Mouse (Mus musculus) left cerebral cortex, postnatal 4 days (tissue): ENCODE results near the gene 1700001C02Rik. TPM values are rescaled to one million over a fixed set of nuclear protein-coding genes. Genes with fewer than 3 reads are reported as not detected.

Experiments
- DNase-seq: peaks from one replicate; pipeline ENCODE4 v3.0.0-alpha.2; 2022
- intact Hi-C: fragments of 180-260 bp; cut with DNase I; formaldehyde crosslinking; loops from one replicate; pipeline ENCODE4 v1.15.1; 2025
- total RNA-seq, 2 experiments: library from RNA; stranded (reverse); gene quantifications; 2 replicates each; pipeline ENCODE4 v1.2.3; 2021

1700001C02Rik gene
- total RNA-seq: not detected

DNA sequence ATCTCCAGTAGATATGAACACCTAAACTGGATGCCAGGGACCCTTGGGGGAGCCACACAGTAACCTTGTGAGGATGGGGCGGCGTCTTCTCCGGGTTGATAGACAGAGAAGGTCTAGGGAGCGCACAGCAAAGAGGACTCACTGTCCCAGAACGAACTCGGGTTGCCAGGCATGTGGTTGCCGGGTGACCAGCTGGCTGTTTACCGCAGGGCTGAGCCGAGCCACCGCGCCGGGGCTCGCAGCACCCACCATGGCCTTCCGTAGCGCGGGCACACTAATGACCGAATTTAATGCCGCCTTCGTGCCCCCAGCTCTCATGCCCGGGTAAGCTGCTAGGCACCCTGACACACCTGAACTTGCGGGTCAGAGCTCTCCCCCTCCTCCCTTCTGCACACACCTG, at the start of gene 1700001C02Rik:
Gene 1700001C02Rik, plus strand, starts transcription at position 187 of the 400 bp plus-strand sequence.
- DNase-seq: peak; percentile 43
- intact Hi-C loops: no loop called here

DNA sequence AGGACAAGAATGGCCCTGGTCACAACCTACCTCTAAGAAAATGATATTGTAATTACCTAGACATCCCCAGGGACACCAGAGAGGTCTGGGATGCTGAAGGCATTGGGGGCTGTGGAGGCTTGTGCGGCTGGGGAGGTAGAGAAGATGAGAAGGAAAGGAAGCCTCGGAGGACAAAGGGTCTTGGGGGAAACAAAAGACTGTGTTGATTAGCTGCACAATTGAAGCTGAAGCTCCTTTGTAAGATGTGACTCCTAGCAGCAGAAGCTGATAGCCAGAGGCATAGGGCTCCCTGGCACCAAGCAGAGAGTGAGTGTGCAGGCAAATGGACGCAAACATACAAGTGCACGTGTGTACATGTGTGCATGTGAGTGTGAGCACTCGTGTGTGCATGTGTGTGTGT, 49.2 kb upstream of the 1700001C02Rik start:
- DNase-seq: no peak
- intact Hi-C loops: no loop called here

DNA sequence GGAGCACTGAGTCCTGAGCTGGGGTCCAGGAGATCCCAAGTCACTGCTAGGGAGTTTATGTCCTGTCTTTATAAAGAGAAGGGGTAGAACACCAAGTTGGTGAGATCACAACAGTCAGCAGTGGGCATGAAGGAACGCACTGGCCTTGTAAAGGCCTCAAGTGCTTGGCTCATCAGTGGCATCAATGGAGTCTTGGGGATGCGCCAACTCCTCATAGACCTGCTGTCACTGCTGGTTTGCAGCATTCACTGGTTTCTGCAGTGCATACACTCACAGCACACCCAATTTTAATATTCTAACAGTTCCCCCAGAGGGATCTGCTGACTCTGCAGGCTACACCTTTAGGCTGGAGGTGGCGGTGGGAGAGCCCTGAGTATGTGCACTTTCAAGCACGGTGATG, 42.7 kb upstream of the 1700001C02Rik start:
- DNase-seq: peak; percentile 58
- intact Hi-C loops: no loop called here

DNA sequence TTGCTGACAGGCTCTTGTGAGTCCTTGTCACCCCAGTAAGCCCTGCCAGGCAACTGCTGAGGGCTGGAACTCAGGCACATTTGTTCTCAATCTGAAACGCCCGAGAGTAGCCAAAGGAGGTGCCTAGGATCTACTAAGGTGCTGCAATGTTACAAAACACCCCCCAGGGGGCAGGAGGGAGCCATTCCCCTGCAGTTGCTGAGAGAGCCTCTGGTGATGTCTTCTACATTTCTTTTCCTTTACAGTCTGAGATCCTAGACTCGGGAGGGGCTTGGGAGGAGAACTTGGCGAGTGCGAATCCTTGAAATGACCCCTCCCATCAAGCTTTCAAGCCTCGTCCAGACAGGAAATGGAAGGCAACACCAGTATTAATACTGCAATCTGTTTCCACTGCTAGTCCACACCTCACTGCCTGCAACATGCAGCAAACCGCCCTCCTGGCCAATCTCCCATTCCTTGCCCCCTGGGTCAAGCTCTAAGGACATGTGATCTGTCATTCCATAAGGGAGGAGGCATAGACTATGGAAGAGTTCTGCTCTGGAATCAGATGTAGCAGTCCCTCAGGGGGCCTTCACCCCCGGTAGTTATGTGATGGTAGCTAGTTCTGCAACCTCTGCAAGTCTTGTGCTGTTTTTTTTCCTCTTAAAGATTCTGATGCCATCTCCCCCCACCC, 42.1 kb upstream of the 1700001C02Rik start:
- intact Hi-C loops: no loop called here

DNA sequence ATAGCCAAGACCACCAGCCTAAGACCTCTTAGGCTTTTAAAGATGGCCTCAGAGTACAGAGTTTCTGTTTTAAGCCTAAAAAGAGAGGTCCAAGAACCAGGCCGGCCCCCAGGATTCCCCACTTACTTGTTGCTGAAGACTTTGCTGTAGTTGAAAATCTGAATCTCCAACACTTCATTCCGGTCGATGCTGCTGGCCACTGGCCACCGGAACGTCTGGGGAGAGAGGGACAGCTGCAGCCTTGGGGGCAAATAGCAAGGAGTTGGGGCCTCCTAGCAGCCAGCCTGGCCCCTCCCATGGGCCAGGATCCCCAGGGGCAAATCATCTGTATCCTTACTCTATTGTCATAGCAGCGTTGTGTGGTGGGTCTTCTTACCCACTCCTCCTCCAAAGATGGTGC, 38.4 kb upstream of the 1700001C02Rik start:
- DNase-seq: no peak
- intact Hi-C loops: no loop called here

More for the DNA sequence above, 42.1 kb upstream of the 1700001C02Rik start:
- DNase-seq: peak; percentile 71

DNA sequence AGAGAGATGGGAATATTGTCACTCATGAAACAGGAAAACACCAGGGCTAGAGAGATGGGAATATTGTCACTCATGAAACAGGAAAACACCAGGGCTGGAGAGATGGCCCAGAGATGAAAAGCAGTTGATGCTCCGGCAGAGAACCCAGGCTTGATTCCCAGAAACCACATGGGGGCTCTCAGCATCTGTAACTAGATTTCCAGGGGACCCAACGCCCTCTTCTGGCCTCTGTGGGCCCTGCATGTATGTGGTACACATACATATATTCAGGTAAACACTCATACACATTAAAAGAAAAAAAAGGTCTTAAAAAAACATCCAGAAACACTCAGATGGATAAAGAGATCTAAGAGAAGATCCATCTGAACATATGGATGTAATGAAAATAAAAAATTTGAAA, 26.9 kb upstream of the 1700001C02Rik start:
- DNase-seq: peak; percentile 31
- intact Hi-C loops: no loop called here

DNA sequence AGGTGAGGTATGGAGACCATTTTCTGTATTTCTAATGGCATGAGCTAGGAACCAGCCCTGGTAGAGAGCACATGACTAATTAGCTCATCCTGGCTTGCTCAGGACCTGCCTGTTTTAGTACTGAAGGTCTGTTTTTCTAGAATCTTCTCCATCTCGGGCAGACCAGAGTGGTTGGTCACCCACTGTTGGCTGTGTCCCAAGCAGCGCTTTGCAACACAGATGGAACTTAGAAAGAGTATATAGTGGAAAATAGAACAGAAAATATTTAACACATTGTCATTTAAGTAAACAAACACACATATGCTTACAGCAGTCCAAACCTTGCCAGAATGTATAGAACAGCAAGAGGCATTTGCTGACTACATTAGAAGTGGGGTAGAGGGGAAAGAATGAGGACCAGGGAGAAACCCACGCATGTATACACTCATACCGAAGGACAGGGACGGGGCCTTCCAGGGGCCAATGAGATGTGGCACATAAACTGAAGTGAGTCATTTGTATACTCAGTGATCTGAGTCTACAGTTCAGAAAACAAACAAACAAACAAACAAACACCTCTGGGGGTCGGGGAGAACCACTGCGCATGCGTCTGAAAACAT, 25.4 kb upstream of the 1700001C02Rik start:
- intact Hi-C loops: no loop called here
- no peak for DNase-seq

DNA sequence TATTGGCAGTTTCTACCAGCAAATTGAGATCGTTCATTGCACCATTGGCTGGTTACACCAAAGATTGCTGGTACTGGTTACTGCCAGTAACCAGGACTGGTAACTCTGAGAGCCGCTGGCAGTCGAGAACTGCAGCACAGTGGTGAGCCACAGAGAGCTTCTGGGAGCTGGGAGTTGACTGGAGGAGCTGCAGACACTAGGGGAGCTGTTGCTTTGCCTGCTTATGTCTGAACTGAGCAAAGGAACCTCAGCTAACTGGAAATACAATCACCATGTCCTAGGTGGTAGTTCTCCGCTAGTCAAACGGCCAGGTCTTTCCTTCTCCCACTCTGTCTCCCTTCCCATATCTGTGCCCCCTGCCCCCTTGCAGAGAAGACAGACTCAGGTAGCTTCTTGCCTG, 23.7 kb upstream of the 1700001C02Rik start:
- no peak for DNase-seq
- intact Hi-C loops: no loop called here

DNA sequence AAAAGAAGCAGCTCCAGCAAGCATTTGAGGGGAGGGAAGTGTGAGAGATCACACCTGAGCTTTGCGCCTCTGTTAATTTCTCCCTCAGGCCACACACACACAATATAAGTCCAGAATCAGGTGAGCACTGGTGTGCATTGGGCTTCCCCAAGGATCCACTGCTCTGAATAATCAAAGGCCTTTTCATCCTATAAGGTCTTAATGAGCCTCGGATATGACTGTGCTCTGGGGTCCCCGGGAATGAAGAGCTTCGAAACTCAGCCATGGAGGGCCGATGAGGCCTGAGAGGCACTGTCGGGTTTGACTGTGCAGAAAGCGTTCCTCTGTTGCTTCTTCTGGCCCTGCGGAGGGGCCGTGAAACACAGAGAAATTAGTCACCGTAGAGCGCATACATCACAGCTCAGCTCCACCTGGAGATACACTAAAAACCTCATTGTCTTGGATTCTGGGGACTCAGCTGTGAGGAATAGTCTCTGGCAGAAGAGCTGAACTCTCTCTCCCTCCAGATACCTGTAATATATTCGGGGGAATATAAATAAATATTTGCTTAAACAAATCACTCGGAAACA, 21.4 kb upstream of the 1700001C02Rik start:
- no peak for DNase-seq
- intact Hi-C loops: no loop called here

DNA sequence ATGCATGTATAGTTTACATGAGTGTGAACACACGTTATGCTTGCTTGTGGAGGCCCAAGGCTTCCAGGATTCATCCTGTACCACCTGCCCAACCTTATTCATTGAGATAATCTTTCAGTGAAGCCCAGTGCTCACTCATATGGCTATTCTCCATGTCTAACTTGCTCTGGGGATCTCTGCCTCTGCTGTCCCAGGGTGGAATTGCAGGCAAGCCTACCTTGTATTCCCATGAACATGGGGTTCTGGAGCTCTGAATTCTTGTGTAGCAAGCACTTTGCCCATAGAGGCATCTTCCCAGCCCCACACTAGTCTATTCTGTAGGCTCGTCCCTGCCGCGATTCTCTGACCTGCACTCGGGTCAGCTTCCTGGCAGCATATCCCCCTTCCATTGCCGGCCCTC, 9.8 kb upstream of the 1700001C02Rik start:
- intact Hi-C loops: no loop called here
- DNase-seq: no peak

DNA sequence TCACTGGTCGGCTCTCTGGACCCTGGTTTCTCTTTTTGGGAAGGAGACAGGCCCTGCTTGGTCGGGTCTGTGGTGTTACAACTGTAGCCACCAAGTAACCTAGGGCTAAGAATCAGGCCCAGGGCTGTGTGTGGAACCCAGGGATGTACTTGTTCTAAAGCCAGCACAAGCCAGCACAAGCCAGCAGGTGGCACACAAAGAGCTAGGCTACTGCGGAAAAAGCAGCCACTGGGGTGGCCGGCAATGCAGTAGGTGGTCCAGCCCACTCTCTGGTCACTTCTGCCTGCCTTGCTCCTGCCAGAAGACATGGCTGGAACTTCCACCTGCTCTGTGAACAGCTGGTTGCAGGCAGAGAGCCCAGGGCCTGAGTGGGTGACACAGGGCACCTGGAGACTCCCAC, 5.7 kb upstream of the 1700001C02Rik start:
- intact Hi-C loops: no loop called here

DNA sequence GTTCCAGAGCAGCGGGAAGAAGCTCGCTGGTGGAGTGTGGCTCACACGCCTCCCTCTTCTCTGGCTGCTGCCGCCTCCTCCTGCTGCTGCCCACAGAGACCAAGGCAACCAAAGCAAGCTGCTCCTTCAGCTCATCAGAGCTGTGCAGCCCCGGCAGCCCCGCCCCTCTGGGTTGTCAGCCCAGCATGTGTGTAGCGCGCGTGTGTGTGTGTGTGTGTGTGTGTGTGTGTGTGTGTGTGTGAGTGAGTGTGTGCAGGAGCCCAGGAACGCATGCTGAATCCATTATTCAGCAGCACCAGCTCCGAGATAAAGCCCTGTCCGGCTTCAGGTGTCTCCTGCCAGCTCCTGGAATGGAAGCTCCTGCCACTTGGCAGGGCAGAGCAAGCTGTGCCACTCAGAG, 4.0 kb upstream of the 1700001C02Rik start, which contains the start of gene Otof:
Gene Otof, minus strand, starts transcription at position 112 of the 400 bp plus-strand sequence.
- intact Hi-C loops: no loop called here

More for the DNA sequence above, 5.7 kb upstream of the 1700001C02Rik start:
- DNase-seq: peak; percentile 46

DNA sequence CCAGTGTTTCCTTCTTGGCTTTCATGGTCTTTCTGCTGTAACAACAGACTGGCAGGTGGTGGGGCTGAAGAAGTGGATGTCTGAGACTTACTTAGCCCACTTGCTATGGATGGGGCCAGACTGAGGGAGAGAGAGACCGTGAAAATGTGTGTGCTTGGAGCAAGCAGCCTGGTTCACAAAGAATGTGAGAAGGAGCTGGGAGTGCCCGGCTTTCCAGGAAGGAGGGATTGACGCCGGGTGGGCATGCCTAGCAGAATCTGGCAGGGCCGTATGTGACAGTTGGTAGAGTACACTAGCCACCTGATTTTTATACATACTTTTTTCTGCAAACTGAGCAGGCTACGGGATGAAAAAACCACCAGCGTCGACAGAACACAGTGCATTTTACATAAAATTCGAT, 468 bp downstream of the 1700001C02Rik start:
- DNase-seq: no peak
- intact Hi-C loops: no loop called here

More for the DNA sequence above, 4.0 kb upstream of the 1700001C02Rik start, which contains the start of gene Otof:
- peak; percentile 64 for DNase-seq

DNA sequence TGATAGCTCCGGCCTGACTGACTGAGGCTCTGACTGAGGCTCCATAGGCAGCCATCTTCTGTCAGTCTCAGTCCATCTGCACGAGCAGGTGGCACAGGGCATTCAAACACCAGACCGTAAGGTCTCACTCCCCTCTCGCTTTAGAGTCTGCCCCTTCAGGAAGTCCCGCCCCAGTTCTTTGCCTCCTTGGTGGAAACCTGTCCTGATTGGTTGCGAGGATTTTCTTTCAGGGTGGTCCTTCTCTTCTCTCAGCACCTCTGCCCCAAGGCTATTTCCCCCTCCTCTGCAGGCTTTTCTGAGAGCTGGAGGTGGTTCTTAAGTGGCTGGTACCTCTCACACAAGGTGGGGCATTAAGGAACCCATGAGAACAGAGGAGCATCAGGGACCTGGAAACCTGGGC, 4.6 kb downstream of the 1700001C02Rik start:
- intact Hi-C loops: no loop called here

DNA sequence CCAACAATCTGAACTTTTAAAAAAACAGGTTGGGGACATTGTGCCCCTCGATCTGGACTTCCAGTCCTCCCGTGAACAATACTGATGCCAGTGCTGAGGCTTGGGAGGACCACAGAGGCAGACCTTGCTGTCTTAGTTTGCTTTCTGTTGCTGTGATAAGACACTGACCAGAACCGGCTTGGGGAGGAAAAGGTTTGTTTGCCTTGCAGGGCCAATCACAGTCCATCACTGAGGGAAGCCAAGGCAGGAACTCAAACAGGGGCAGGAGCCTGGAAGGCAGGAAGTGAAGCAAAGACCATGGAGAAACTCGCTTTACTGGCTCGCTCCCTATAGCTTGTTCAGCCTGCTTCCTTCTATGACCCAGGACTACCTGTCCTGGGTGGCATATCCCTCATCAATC, 6.3 kb downstream of the 1700001C02Rik start:
- DNase-seq: no peak
- intact Hi-C loops: no loop called here

More for the DNA sequence above, 4.6 kb downstream of the 1700001C02Rik start:
- DNase-seq: no peak

DNA sequence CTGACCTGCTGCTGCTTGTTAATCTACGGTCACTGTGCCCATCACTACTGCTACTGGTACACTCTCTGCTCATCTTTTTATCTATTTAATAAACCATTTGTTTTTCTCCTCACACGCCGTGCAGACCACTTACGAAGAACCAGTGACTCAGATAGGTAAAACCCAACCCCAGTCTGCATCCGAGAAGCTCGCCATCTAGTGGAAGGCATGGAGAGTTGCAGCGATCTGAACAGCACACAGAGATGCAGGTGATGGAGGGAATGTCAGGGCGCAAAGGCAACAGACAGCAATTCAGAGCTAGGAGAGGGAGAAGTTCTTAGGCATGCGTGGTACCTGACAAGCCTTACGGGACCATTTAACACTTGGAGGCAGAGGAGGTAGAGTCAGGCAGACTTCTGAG, 10.7 kb downstream of the 1700001C02Rik start:
- intact Hi-C loops: no loop called here
- no peak for DNase-seq

DNA sequence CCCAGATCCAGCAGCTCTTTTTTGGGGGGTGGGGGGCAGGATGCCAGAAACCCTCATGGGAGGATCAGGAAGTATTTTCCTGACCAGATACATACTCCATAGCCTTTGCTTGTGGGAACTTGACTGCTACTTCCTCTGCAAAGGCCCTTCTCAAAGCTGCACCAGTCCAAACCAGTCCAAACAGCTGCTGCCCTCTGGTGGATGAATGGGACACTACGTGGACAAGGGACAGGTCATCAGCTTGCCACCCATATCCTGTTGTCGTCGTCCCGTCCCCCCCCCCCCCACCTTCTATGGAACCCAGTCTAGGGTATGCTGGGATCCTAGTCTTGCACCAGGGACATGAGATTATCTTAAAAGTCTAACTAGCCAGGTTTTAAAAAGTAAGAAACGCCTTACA, 16.5 kb downstream of the 1700001C02Rik start:
- intact Hi-C loops: no loop called here
- peak; percentile 82 for DNase-seq

DNA sequence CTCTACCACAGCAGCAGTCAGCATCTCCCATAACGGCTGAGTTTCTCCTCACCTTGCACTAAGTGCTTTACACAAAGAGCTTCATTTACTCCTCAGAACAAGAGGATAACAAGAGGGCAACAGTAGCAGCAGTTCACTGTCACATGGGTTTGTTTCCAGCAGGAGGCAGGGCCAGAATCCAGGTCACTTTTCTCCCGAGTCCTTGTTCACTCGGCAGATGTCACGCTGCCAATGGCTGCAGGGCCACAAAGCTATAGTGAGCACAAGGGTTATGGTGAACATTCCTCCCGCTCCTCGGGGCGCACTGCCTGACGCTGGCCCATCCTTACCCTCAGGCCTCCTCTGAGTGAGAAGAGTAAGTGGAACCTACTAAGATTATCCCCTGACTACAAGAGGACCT, 17.7 kb downstream of the 1700001C02Rik start:
- DNase-seq: no peak
- intact Hi-C loops: no loop called here

DNA sequence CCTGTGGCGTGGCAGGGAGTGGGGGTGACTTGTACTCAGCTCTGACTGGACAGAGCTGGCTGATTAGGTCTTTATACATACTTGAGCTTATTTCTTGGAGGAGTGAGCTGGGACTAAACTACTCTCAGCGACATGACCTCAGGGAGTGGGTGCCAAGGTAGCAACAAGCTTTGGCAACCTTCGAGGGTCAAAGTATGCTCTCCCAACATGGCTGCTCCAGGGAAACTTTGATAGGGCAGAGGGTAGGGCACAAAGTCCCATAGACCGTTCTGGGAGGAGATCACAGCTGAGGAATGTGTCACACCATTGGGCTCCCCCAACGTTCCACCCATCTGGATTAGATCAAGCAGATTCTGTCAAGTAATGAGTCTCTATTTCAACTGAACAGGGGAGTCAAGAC, 18.7 kb downstream of the 1700001C02Rik start:
- DNase-seq: no peak
- intact Hi-C loops: no loop called here

DNA sequence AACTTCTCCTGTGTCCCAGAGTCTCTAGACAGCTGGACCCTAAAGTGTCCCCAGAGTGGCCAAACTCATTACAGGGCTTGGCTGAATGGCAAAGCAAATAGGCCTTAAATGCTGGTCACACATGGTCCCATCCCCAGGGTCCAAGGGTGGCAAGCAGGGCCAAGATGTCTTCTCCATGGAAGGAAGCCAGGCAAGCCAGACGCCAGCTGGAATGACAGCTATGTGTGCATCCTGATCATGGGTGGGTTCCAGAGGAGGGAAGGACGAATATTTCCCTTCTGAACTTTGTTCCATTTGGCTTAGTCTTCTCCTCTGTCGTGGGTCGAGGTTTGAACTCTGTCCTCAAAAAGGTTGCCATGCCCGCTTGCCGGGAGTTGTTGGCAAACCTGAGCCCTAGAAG, 19.3 kb downstream of the 1700001C02Rik start:
- peak; percentile 82 for DNase-seq
- intact Hi-C loops: no loop called here

DNA sequence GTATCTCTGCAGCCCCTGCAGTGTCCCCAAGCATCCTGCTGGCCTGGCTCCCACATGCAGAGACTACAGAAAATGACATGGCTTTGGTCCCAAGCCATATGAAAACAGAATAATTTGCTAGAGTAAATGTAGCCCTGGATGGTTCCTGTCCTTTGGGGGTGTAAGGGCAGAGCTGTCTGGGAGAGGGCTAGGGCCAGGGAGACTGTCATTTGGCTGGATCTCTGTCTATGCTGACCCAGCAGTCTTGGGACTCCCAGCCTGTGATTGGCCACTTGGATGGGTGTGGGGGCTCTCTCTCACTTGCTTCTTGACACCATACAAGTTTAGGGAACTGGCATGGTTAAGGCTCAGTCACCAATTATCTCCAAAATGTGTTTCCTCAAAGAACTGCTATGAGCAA, 24.4 kb downstream of the 1700001C02Rik start:
- intact Hi-C loops: no loop called here
- DNase-seq: no peak

DNA sequence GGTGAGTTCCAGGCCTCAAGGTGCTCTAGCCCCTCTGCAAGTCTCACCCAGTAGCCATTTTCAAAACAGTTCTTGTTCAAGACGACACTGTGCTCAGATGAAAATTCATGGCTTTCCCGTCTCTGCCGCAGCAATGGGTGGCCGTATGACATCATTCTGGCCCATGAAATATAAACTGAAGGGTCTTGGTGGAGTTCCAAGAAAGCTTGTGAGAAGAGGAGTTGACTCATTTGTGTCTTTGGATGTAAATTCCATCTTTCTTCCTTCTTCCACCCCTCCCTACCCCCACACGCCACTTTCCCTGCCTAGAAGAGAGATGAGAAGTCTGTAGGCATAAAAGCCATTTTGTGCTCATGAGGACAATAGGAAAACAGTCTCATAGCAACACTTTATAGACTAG, 25.0 kb downstream of the 1700001C02Rik start:
- intact Hi-C loops: no loop called here
- no peak for DNase-seq
